Mouse (Mus musculus) frontal cortex, postnatal 10 days (tissue): Measurements from ENCODE around the gene Ecd.
"Not testable (repeated sequence)": the region's sequence is repeated elsewhere in the genome, so short reads cannot be mapped to it uniquely, and the experiment has no call there.

Experiments used
- DNase-seq, 2 experiments: peaks; one replicate each; pipeline ENCODE4 v3.0.0; 2022; ENCODE audit warnings: low spot score in 2 of 2, mixed read lengths in 1 of 2

Ecd gene

GRCm38 (mm10) chr14:20324196-20324595, 23.7 kb downstream of the Ecd start:
- no peak for DNase-seq

- peak; percentile 12 to 36 for DNase-seq
These were observed 28.5 kb downstream of the Ecd start for GRCm38 (mm10) chr14:20319420-20319819.

GRCm38 (mm10) chr14:20315137-20315536, 32.8 kb downstream of the Ecd start:
- no peak for DNase-seq

GRCm38 (mm10) chr14:20305085-20305484, 42.8 kb downstream of the Ecd start:
- DNase-seq, result not testable (repeated sequence)

- DNase-seq, result no peak
These were observed 49.8 kb downstream of the Ecd start for GRCm38 (mm10) chr14:20298131-20298530.

GRCm38 (mm10) chr14:20297616-20298015, 50.3 kb downstream of the Ecd start:
- DNase-seq, result no peak

- no peak for DNase-seq
These were observed 53.0 kb downstream of the Ecd start for GRCm38 (mm10) chr14:20294947-20295346.

GRCm38 (mm10) chr14:20294117-20294892, 53.6 kb downstream of the Ecd start, which contains the start of gene Nudt13:
TSS of gene Nudt13 (plus strand) at chr14:20294697.
- DNase-seq, result peak; percentile 81 to 83

- no peak for DNase-seq
These were observed 56.5 kb downstream of the Ecd start for GRCm38 (mm10) chr14:20291391-20291790.
